Comparison of ENCODE assay signal across 10 mouse cellular contexts in the genomic region with DNA sequence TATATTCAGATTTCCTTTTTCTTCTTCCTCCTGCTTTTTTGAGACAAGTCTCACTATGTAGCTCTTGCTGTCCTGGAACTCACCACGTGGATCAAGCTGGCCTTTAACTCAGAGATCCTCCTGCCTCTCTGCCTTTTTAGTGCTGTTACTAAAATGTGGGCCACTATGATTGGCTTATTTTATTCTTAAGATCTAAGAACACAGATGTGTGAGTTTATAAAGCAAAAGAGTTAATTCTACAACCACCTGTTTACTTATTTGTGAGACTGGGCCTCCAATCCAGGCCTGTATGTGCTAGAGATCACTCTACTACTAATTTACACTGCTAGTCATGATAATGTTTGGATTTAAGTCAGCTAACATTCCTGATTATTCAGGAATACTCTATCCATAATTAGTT. TPM values are rescaled to one million over a fixed set of nuclear protein-coding genes. Genes with fewer than 3 reads are reported as not detected.
DNase-seq lines count a peak whose midpoint lies in the region; ATAC-seq and TF ChIP-seq lines count a peak whose summit lies in the region.
"Had no signal": no experiment of that assay in that cellular context is flagged by ENCODE, and none has a peak within 500 bp of the region (broad histone marks: within the 10 kb centered on the region; RNA-seq: fewer than 3 reads in every experiment).

No protein-coding gene starts in this region.

- peaks cover 22% of the 10 kb centered on the region for H3K36me3 ChIP-seq in lung, embryonic 14.5 days (ENCODE audit: insufficient read depth)
- H3K36me3 ChIP-seq in forebrain, embryonic 12.5 days (replicated peaks): peaks cover 17% of the 10 kb centered on the region
- peaks cover 21% of the 10 kb centered on the region for H3K36me3 ChIP-seq in limb, embryonic 12.5 days
- peaks cover 16% of the 10 kb centered on the region for H3K36me3 ChIP-seq in stomach, embryonic 14.5 days (ENCODE audit: control insufficient read depth, insufficient read depth, low read length)

- 39% methylated on average over 1 of the region's 1 CpGs for WGBS in lung, embryonic 14.5 days
- WGBS in forebrain, embryonic 12.5 days: 25% methylated on average over 1 of the region's 1 CpGs
- WGBS in limb, embryonic 12.5 days: 60% methylated on average over 1 of the region's 1 CpGs
- 41% methylated on average over 1 of the region's 1 CpGs for WGBS in stomach, embryonic 14.5 days

- no peaks in the 10 kb centered on the region for H3K9me3 ChIP-seq in lung, embryonic 14.5 days (ENCODE audit: low read depth, low read length)
- H3K9me3 ChIP-seq in forebrain, embryonic 12.5 days: no peaks in the 10 kb centered on the region
- no peaks in the 10 kb centered on the region for H3K9me3 ChIP-seq in limb, embryonic 12.5 days
- no peaks in the 10 kb centered on the region for H3K9me3 ChIP-seq in stomach, embryonic 14.5 days (ENCODE audit: control insufficient read depth, low read depth, low read length)

- no peak for DNase-seq in lung, embryonic 14.5 days
- no peak for DNase-seq in lung, postnatal 36 days
- no peak for DNase-seq in gastrocnemius, postnatal 36 days
- DNase-seq in adrenal gland, postnatal 14 days: no peak
- no peak for DNase-seq in thymus, postnatal 36 days
- DNase-seq: cerebellum, adult 9-11 months; lung, adult 2 months had no signal

- peak overlapping the region; percentile 13; the same call in 1 of the 2 replicates for H3K9ac ChIP-seq in lung, embryonic 14.5 days
- H3K9ac ChIP-seq in forebrain, embryonic 12.5 days: no peak overlapping the region
- no peak overlapping the region for H3K9ac ChIP-seq in limb, embryonic 12.5 days (replicated peaks)
- no peak overlapping the region for H3K9ac ChIP-seq in stomach, embryonic 14.5 days (replicated peaks; ENCODE audit: low read depth, low read length)

- H3K27me3 ChIP-seq in lung, embryonic 14.5 days (ENCODE audit: insufficient read depth, low read length): no peaks in the 10 kb centered on the region
- H3K27me3 ChIP-seq in forebrain, embryonic 12.5 days: no peaks in the 10 kb centered on the region
- no peaks in the 10 kb centered on the region for H3K27me3 ChIP-seq in limb, embryonic 12.5 days
- no peaks in the 10 kb centered on the region for H3K27me3 ChIP-seq in stomach, embryonic 14.5 days (ENCODE audit: control insufficient read depth, insufficient read depth, low read length)

- H3K27ac ChIP-seq in lung, embryonic 14.5 days (ENCODE audit: low read depth): peak overlapping the region; percentile 100
- peak overlapping the region; percentile 97 for H3K27ac ChIP-seq in forebrain, embryonic 12.5 days
- H3K27ac ChIP-seq in limb, embryonic 12.5 days: peak overlapping the region; percentile 75; the same call in 1 of the 2 replicates
- peak overlapping the region; percentile 100; the same call in 1 of the 2 replicates for H3K27ac ChIP-seq in stomach, embryonic 14.5 days (ENCODE audit: low read length)

- no peak overlapping the region for H3K4me3 ChIP-seq in lung, embryonic 14.5 days (ENCODE audit: low read depth, low read length)
- H3K4me3 ChIP-seq in forebrain, embryonic 12.5 days (replicated peaks): no peak overlapping the region
- no peak overlapping the region for H3K4me3 ChIP-seq in limb, embryonic 12.5 days (replicated peaks)
- no peak overlapping the region for H3K4me3 ChIP-seq in stomach, embryonic 14.5 days (ENCODE audit: low read depth, low read length)

- TF ChIP-seq CTCF in lung, embryonic 14.5 days (IDR thresholded peaks at IDR 0.05; ENCODE audit: low read depth): no peak

- peak overlapping the region; percentile 89 for H3K4me2 ChIP-seq in lung, embryonic 14.5 days
- no peak overlapping the region for H3K4me2 ChIP-seq in forebrain, embryonic 12.5 days
- peak overlapping the region; percentile 63; the same call in 1 of the 2 replicates for H3K4me2 ChIP-seq in limb, embryonic 12.5 days
- peak overlapping the region; percentile 34; the same call in 1 of the 2 replicates for H3K4me2 ChIP-seq in stomach, embryonic 14.5 days (replicated peaks; ENCODE audit: low read depth, low read length)

- intact Hi-C loops in gastrocnemius, postnatal 36 days (cut with DNase I): loop anchor here (10.0 kb wide), 1 partner anchor 206 kb away; no protein-coding TSS in a partner anchor

- no peak for ATAC-seq in lung, embryonic 14.5 days (ENCODE audit: insufficient read depth)
- no peak for ATAC-seq in forebrain, embryonic 12.5 days (ENCODE audit: low FRiP score)
- ATAC-seq in limb, embryonic 12.5 days (ENCODE audit: insufficient number of reproducible peaks, insufficient read depth, low FRiP score, low TSS enrichment, low read depth): no peak
- ATAC-seq in stomach, embryonic 14.5 days (ENCODE audit: insufficient number of reproducible peaks, insufficient read depth, low FRiP score, low read depth): no peak

- peaks cover 7% of the 10 kb centered on the region; the same call in 1 of the 2 replicates for H3K4me1 ChIP-seq in lung, embryonic 14.5 days (ENCODE audit: insufficient read depth)
- H3K4me1 ChIP-seq in forebrain, embryonic 12.5 days: peaks cover 38% of the 10 kb centered on the region
- peaks cover 39% of the 10 kb centered on the region for H3K4me1 ChIP-seq in limb, embryonic 12.5 days (replicated peaks)
- peaks cover 16% of the 10 kb centered on the region; the same call in 1 of the 2 replicates for H3K4me1 ChIP-seq in stomach, embryonic 14.5 days (ENCODE audit: control insufficient read depth, insufficient read depth, low read length)

RNA-seq across cellular contexts. Expression of a gene that starts 1.2 kb away (rescaled TPM):
- 802 and 805 TPM in 2 replicates for polyA plus RNA-seq in lung, embryonic 14.5 days (2014; fragmentation: Nextera tagmentation; extraction: Ambion mirVana)
- 731 and 774 TPM in 2 replicates for polyA plus RNA-seq in forebrain, embryonic 12.5 days (2016; fragmentation: Nextera tagmentation; extraction: Ambion mirVana)
- polyA plus RNA-seq in limb, embryonic 12.5 days (2016; fragmentation: Nextera tagmentation; extraction: Ambion mirVana): 815 and 839 TPM in 2 replicates
- polyA plus RNA-seq in stomach, embryonic 14.5 days (2014; fragmentation: Nextera tagmentation; extraction: Ambion mirVana): 755 and 764 TPM in 2 replicates
- total RNA-seq in gastrocnemius, postnatal 36 days (2021): 100 to 1,000 TPM; 250 to 283 TPM
- total RNA-seq in adrenal gland, postnatal 14 days (2021): 490 and 493 TPM in 2 replicates
